Mouse (Mus musculus): ENCODE data around the gene Igflr1.
A peak's percentile ranks its signal among the peaks of the same experiment; 100 is the strongest.

Gene Igflr1

DNA sequence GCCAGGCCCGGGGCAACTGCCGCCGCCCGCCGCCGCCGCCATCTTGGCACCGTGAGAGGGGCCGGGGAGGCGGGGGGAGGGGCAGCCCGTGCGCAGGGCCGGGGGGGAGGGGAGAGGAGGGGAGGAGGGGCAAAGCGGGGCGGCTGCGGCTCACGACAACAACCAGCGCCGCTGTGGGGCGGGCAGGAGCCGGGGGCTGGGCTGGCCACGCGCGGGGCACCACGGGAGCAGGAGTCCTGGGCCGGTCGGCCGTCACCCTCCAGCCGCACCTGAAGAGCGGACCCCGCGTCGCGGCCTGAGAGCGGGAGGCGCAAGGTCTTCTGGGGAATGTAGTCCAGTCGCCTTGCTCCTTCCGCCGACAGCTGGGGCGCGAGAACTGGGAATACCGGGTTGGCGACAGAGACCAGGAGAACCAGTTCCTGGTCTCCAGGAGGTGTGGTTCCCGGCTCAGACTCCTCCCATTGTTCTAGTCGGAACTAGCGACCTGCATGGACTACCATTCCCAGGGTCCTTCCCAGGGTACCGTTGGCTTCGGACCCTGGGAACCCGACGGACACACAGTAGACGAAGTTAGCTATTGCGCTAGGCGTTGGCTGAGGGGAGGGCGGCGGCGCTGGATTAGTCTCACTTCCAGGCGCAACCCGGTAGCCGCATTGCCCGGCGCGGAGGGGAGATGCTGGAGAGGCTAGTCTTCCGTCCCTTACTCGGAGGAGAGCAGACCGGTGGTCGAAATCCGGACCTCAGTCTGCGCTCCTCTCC, 23.6 kb downstream of the Igflr1 start, which contains the start of gene Kmt2b:
Gene Kmt2b (minus strand): TSS at position 51 of the 759 bp plus-strand sequence.
- peak; percentile 99 for DNase-seq (ENCODE audit: inconsistent ontology term)

DNA sequence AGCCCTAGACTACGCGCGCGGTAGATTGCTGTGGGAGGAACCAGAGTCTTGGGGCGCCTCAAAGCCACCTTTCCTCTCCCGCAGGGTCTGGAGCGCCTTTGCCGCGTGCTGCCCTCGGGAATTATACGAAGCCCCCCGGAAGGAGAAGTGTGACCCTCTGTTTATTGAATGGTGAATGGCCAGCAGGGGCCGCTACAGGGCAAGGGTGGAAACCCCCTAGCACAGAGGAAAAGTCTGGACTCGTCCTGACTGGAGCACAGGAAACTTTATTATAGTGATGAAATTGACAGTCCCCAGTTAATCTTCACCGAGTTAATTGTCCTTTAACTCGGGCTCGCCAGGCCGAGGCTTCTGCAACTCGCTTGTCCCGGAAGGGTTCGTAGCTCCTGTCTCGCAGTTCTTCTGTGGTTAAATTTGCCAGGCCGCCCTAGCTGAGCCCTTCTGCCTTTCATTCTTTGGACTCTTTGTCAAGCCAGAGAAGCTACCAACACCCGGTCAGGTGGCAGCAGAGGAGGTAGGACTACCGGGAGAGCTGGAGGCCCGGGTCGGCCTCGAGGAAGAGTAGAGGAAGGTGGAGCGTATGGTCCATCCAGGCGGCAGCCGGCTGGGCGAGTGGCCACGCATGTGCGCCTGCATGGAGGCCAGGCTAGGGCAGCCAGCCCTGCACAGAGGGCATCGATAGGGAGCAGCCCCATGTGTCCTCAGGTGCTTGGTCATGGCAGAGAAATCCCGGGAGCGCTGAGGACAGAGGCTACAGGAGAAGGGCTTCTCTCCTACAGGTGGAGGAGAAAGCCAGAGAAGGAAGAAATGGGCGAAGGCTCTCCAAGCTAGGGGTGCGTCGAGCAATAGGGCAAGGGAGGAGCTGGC, 24.4 kb downstream of the Igflr1 start:
- DNase-seq (ENCODE audit: inconsistent ontology term) = peak; percentile 87

DNA sequence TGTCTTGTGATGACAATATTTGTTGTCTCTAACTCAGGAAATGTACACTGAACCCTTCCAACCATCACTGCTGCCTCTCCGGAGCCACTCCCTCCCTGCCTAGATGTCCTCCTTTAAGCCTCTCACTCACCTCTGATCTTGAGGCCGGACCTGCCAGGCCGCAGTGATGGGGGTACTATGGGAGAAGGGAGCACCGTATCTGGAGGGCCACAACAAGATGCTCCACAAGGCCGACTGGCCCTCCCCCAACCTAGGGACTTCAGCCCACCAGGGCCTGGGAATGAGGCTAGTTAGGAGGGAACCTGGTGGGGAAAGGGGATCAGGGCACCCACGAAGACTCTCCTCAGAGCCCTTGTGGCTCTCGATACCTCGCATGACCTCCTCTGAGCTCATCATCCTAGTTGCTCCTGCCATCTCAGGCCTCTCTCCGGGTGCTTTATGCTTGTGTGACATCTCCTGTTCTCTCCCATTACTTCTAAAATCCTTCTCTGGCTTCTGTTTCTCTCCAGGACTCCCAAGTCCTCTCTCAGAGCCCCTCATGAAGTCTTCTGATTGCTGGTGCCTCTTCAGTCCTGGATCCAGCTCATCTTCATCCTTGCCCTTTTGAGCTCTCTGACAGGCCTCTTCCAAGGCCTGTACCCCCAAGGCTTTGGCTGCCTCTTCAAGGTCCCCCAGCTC, 25.8 kb downstream of the Igflr1 start:
- no peak for DNase-seq (ENCODE audit: inconsistent ontology term)

DNA sequence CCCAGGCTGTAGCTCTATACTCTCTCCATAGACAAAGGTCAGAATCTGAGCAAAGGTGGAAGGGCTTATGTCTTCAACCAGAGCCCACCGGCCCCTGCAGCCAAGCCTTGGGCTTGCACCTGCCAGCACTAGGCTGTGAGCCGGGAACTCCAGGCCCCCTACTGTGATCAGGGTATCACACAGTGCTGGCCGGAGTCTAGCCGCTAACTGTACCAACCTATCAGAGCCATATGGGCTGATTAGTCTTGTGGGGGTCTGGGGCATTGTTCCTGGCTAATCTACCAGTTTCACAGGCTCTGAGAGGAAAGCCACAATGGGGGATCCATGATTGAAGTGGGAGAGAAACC, 26.4 kb downstream of the Igflr1 start:
- no peak for DNase-seq (ENCODE audit: inconsistent ontology term)

DNA sequence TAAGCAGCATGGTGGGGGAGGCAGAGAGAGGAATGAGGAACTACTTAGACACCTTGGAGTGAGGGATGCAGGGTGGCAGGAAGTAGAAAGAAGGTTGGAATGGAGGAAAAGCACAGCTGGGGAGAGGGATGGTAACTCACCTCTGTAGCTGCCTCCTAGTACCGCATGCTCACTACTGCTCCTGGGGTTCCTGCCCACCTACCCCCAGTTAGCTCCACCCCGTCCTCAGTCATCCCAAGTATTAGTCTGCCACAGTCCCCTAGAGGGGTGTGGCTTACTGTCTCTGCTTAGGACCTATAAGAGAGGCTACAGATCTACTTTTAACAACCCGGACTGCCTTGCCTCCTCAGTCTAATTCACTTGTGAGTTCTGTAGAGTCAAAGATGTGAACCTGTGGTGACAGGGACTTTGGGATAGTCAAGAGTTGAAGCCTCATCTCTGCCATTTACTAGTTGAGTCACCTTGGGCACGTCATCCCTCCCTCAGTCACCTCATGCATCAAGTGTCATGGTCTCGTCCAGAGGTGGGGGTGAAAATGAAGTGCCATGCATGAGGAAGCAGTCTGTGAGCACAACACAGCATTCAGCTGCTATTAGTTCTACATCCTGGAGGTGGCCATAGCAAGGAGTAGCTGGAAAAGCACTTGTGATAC, 27.7 kb downstream of the Igflr1 start:
- no peak for DNase-seq (ENCODE audit: inconsistent ontology term)

DNA sequence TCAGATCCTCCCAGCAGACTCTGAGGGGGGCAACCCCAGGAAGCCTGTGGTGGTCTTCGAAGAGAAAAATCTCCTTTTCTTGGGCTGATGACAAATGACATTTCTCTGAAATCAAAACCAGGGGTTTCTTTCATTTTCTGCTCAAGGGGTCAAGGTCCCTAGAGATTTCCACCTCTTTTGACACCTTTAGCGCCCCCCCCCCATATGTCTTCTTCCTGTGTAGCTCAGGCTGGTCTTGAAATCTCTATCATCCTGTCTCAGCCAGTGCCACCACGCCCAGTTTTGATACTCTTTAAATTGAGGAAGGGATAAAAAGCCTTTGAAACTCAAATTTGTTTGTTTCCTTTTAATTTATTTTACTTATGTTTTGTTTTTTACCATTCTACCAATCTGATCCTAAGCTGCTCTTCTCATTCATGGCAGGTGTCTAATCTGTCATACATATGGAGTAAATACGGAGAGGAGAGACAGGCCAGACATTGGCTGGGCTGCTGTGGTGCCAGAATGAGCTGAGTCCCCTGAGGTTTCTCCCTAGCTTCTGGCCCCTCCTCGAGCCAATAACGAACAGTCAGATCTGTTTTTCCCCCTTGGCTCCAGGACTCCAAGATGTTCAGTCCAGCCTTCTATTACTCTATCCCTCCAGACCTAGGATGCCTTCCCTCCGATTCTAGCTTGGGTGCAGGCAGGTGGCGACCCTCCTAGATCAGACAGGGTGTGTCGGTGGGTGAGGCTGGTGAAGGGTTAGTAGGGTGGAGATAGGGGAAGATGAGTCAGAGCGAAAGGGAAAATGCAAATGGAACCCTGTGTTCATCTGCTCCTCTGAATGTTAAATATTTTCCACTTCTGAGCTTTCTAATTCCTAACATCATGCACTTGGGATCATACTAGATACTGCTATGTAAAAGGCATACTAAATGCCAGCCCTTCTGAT, 28.6 kb downstream of the Igflr1 start:
- DNase-seq (ENCODE audit: inconsistent ontology term) = no peak

DNA sequence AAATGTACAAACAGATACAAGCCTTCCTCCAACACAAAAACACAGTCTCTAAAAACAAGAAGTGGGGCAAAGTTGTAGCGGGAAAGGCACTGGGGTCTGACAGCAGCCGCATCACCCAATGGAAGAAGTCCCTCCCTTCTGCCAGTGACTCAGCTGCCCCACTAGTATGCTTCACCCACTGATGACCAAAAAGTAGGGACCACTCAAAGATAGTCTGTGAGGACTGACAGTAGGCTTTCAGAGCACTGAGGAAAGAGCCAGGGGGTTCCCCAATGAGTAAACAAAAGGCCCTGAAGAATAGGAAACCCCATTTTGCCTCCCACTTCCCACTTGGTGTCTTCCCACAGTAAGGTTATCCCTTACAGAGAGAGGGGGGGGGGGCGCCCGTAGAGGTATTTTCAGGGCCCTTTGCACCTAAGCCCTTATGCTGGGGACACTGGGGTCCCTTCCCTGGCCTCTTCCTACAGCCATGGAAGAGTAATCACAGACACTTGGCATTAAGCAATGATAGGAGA, 29.3 kb downstream of the Igflr1 start:
- DNase-seq (ENCODE audit: inconsistent ontology term) = no peak

DNA sequence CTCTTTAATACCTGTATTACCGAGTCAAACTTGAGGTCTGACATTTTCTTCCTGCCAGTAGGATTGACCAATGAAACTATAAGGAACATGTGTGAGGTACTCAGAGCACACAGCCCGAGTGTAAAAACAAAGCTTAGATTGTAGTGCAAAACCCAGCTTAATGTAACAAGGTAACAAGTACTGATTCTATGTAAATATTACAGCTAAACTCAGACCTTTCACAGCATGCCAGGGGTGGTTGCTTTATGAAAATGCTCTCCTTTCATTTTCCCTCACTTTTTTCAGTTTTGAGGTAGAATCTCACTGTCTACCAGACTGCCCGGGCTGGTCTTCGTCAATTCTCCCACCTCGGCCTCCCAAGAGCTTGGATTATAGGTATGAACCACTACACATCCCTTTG, 30.9 kb downstream of the Igflr1 start:
- no peak for DNase-seq (ENCODE audit: inconsistent ontology term)

DNA sequence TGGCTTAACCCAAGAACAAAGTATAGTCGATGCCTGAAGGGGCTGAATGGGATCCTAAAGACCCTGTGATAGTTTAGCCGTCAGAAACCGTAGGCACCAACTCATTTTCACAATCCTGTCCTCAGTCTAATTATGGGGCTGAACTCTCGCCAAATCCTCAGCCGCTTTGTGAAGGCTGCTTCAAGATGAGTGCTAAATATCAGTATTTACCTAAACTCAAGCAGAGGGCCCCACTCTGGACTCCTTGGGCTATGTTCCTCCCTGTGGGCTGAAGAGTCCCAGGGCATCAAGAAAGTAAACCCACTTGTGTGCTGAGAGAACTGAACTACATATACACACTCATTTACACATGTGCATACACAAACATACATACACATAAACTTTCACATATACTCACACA, 31.6 kb downstream of the Igflr1 start:
- no peak for DNase-seq (ENCODE audit: inconsistent ontology term)

DNA sequence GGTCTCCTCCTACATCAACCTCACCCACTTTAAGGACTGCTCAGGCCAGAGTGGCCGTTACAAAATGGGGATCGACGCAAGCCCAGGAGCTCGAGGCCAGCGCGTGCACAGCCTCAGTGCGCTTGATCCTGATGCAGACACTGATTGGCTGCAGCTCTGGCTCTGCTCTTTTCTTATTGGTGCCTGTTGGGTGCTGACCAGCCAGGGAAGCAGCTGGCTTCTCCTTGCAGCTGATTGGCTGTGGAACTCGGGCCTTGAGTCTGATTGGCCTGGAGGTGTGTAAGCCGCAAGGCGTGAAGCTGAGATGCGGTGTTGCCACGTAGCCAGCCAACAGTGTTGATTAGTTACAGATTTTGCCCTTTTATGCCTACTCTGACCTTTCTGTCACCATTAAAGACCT, 33.6 kb downstream of the Igflr1 start, which contains the start of gene Zbtb32:
Gene Zbtb32 (minus strand): TSS at position 124 of the 400 bp plus-strand sequence.
- DNase-seq (ENCODE audit: inconsistent ontology term) = no peak

DNA sequence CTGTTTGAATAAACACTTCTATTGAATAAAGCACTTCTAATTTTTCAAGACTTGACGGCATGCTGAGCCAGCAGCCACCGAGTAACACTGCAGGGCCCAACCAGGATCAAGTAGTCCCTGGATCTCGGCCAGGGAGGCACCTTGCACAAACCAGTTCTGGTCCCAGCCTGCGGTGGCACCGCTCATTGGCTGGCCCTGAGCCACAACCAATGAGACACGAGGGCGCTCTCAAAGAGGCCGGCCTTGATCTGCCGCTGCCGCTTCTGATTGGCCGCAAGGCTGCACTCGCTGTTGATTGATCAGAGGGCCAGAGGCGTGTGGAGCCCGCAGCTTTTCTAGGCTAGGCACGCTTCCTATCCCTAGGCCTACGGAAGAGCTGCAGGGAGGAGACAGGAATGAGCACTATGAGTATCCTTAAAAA, 34.7 kb downstream of the Igflr1 start:
- peak; percentile 85 for DNase-seq (ENCODE audit: inconsistent ontology term)

DNA sequence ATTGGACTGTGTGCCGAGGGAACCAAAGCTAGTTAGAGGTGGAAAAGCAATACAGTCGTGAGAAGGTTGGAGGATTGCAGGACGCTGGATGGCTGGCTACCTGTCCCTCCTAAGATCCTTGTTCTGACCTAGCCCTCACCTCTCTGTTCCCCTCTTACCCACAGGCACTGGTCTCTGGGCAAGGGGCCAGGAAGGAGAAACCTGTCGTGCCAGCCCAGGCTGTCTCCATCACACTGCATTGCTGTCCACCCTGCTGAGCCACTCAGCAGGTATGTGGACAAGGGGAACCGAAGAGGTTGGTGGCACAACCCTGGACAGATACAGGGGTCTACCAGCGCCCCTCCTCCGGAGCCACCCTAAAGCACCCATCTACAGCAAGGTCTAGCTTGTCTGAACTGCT, 35.4 kb downstream of the Igflr1 start:
- DNase-seq (ENCODE audit: inconsistent ontology term) = no peak

DNA sequence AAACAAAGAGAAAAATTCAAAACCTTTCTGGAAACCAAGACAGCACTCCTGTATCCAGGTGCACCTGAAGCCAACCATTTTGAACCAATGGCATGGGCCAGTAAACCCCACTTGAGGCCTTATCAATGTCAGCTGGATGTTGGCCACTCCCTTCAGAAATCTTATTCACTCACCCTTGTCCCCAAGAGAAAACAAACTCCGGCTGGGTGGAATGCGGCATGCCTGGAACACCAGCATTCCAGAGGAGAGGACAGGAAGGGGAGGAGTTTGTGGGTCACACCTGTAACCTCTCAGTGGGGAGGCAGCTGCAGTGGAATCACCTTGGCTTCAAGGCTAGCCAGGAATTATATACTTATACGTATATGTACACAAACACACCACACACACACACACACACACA, 37.4 kb downstream of the Igflr1 start:
- no peak for DNase-seq (ENCODE audit: inconsistent ontology term)

DNA sequence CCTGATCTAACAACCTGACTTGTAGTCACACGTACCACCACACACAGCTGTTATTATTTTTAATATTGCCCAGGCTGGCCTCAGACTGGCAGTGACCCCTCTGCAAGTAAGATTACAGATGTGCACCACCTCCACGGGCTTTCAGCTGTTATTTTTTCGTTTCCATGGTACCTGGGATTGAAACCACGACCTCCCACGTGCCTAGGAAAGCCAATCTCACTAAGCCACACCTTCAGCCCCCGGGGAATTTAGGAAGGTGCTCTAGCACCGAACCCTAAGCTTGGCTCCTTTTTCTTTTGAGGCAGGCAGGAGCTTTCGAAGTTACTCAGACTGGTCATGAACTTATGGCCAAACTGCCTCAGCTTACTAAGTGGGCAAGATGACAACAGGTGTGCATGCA, 39.2 kb downstream of the Igflr1 start:
- DNase-seq (ENCODE audit: inconsistent ontology term) = no peak

DNA sequence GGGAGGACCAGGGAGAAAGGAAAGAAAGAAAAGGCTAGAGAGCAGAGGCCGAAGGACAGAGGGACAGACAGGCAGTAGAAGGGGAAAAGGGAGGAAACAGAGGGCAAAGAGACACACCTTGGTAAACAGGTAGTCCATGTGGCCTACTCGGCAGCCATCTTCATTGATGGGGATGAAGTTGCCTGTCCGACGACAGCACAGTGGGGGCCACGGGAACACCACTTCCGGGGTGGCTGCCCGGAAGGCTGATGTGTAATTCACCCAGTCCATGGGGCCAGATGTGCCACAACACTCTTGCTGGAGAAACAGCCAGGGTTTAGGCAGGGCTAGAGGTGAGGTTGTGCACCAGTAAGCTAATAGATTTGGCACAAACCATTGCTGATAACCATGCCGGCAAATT, 39.7 kb downstream of the Igflr1 start:
- DNase-seq (ENCODE audit: inconsistent ontology term) = no peak

DNA sequence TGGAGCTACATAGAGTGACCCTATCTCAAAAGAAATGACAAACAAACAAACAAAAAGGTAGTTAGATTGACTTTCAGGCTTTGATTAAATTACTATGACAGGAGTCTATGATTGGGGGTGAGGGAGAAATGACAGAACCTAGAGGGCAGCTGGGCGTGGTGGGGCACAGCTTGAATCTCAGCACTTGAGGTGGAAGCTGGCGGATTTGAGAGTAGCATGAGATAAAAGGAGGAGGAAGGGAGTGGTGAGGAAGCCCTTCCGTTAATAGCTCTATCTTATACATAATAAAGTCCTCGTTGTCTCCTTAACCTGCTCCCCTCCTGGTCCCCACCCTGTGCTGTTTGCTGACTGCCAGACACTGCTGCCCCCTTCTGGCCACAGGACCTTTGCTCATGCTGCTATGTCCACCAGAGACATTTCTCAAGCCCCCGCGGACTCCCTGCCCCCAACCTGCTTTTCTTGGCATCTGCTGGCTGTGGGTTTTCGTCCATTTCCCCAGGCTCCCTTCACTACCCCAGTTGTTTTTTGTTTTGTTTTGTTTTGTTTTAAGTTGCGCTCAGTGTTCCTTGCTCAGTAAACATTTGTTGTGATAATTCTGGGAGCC, 42.6 kb downstream of the Igflr1 start:
- peak; percentile 36 for DNase-seq (ENCODE audit: inconsistent ontology term)

DNA sequence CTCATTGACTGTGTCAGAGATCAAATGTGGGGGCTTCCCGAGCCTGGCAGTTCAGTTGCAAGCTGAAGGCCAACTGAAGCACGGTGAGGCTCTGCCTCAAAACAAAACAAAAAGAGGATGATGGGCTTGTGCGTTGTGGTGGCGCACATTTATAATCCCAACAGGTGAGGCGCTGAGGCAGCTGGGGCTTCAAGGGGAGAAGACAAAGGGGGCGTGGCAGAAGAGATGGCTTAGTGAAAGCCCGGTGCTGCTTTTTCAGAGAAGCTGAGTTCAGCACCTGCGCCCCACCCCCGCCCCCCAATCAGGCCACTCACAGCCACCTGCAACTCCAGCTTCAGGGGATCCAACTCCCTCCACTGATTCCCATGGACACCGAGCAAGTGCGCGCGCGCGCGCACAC, 43.2 kb downstream of the Igflr1 start:
- DNase-seq (ENCODE audit: inconsistent ontology term) = no peak

DNA sequence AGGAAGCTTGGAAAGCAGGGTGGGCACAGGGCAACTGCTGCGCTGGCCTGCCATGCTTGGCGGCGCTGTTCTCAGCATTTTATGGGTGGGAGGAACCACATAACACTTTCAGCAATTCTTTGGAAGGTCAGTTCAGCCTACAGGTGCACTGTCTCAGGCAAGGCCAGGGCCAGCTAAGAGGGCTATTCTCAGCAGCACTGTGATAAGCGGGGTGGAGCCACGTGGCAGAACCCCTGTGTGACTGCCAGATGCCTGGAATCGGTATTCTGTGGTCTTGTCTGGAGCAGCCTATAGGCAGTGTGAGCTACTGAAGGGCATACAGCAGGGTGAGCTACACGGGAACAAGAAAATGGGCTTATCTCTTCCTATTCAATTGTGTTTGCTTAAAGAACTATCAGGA, 44.8 kb downstream of the Igflr1 start:
- no peak for DNase-seq (ENCODE audit: inconsistent ontology term)

DNA sequence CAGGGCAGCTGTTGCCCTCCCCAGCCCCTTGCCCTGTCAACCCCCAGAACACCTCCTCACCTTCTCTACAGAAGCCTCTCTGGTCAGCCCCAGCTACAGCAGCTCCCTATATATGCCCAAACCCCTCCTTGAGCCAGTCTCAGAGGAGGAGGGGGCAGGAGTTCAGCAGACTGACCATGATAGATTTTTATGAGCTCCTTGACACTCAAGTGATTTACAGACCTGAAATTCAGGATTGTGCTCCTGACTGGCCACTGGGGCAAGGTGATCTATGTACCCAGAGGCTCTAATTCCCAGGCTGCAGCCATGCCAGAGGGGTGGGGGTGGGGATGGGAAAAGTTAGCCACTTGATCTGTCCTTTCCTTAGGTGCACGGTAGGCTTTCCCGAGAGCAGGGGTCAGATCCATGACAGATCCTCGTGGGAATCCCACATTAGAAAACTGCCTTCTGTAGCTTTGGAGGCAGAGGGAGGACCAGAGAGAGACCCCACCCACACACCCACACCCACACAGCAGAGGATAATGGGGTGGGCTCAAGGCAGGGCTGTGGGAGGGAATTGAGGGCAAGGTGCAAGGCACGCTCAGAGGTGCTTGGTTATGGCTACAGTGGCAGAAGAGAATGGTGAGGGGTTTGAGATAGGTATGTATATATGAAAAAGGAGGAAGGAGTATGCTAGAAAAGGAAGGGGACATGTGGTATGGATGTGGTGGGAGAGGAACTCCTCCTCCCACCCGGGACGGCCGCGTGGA, 47.6 kb downstream of the Igflr1 start, which contains the start of gene Upk1a:
Gene Upk1a (minus strand): TSS at position 194 of the 749 bp plus-strand sequence.
- DNase-seq (ENCODE audit: inconsistent ontology term) = no peak
